Mouse (Mus musculus) CH12.LX (cell line): ENCODE results near the gene U2surp. TPM values are rescaled to one million over a fixed set of nuclear protein-coding genes. Genes with fewer than 3 reads are reported as not detected.

Experiments
- DNase-seq: peaks from one replicate; pipeline ENCODE4 v3.0.0-alpha.2; 2013; ENCODE audit errors: extremely low read depth
- H3K27ac ChIP-seq: 2 replicates; pipeline ENCODE4 v1.5.1; 2012; ENCODE audit warnings: low read depth, mild to moderate bottlenecking, control low read depth, moderate library complexity; ENCODE audit not compliant: insufficient read depth
- H3K27me3 ChIP-seq: replicated peaks from 2 replicates; pipeline ENCODE3; 2012; ENCODE audit warnings: inconsistent platforms
- H3K36me3 ChIP-seq, 2 experiments: replicated peaks in 1 of 2; 2 replicates each; pipeline versions ENCODE3 to v1.6.1; 2012; ENCODE audit warnings: inconsistent platforms in 1 of 2, low read length in 1 of 2, mild to moderate bottlenecking in 1 of 2, mixed read lengths in 1 of 2, moderate library complexity in 1 of 2; ENCODE audit not compliant: control insufficient read depth in 1 of 2, insufficient read depth in 1 of 2
- H3K4me1 ChIP-seq, 2 experiments: 2 replicates each; pipeline ENCODE4 v1.6.1; 2012; ENCODE audit warnings: inconsistent platforms in 1 of 2, moderate library complexity in 1 of 2; ENCODE audit not compliant: insufficient read depth in 2 of 2, control insufficient read depth in 1 of 2
- H3K4me2 ChIP-seq: 2 replicates; pipeline ENCODE4 v1.6.1; 2012; ENCODE audit warnings: low read depth, mild to moderate bottlenecking, control low read depth; ENCODE audit not compliant: poor library complexity, insufficient read depth, severe bottlenecking
- H3K4me3 ChIP-seq, 3 experiments: fragments of 150-350 bp in 1 of 3; sonication (generic) in 1 of 3; replicated peaks in 1 of 3; 2 replicates each; pipeline versions ENCODE3 to v1.5.1; 2011 to 2012; ENCODE audit warnings: low read depth in 2 of 3, low read length in 2 of 3, mild to moderate bottlenecking in 2 of 3, moderate library complexity in 2 of 3, control low read depth in 1 of 3, improper control_type of control experiment in 1 of 3, inconsistent platforms in 1 of 3, mixed read lengths in 1 of 3; ENCODE audit not compliant: poor library complexity in 1 of 3
- H3K79me2 ChIP-seq: replicated peaks from 2 replicates; pipeline ENCODE4 v1.6.1; 2012; ENCODE audit warnings: mild to moderate bottlenecking, moderate library complexity; ENCODE audit not compliant: control insufficient read depth, poor library complexity, insufficient read depth, severe bottlenecking; ENCODE audit errors: extremely low read depth
- H3K9ac ChIP-seq: 2 replicates; pipeline ENCODE4 v1.6.1; 2012; ENCODE audit warnings: low read depth, mild to moderate bottlenecking, control low read depth, moderate library complexity; ENCODE audit not compliant: insufficient read depth
- H3K9me3 ChIP-seq: replicated peaks from 2 replicates; pipeline ENCODE3; 2012; ENCODE audit warnings: low read length, inconsistent platforms, mixed read lengths
- CHD1 ChIP-seq: IDR thresholded peaks from 2 replicates; pipeline ENCODE4 v1.6.1; 2012; ENCODE audit warnings: low read depth, low read length, improper control_type of control experiment, inconsistent platforms
- CHD2 ChIP-seq: IDR thresholded peaks from 2 replicates; pipeline ENCODE4 v1.6.1; 2011; ENCODE audit warnings: low read length, improper control_type of control experiment
- CTCF ChIP-seq, 2 experiments: IDR thresholded peaks in 1 of 2; conservative IDR thresholded peaks in 1 of 2; 2 replicates each; pipeline ENCODE4 v1.5.1; 2011 to 2012; ENCODE audit warnings: low read depth in 2 of 2, low read length in 2 of 2, improper control_type of control experiment in 1 of 2, inconsistent platforms in 1 of 2, mild to moderate bottlenecking in 1 of 2, moderate library complexity in 1 of 2
- ELF1 ChIP-seq: IDR thresholded peaks from 2 replicates; pipeline ENCODE4 v1.6.1; 2014; ENCODE audit warnings: low read depth, mild to moderate bottlenecking, inconsistent platforms, low read length, improper control_type of control experiment
- HCFC1 ChIP-seq: IDR thresholded peaks from 2 replicates; pipeline ENCODE4 v1.6.1; 2012; ENCODE audit warnings: low read depth, mild to moderate bottlenecking, inconsistent platforms, low read length, improper control_type of control experiment
- IRF4 ChIP-seq: IDR thresholded peaks from 2 replicates; pipeline ENCODE4 v1.6.1; 2014; ENCODE audit warnings: low read depth, mild to moderate bottlenecking, inconsistent platforms, low read length, improper control_type of control experiment
- JUND ChIP-seq: conservative IDR thresholded peaks from 2 replicates; pipeline ENCODE4 v1.6.1; 2011; ENCODE audit warnings: low read depth, low read length, improper control_type of control experiment
- MAFK ChIP-seq: IDR thresholded peaks from 2 replicates; pipeline ENCODE4 v1.6.1; 2011; ENCODE audit warnings: low read length, improper control_type of control experiment; ENCODE audit not compliant: insufficient replicate concordance
- MXI1 ChIP-seq: IDR thresholded peaks from 2 replicates; pipeline ENCODE4 v1.6.1; 2011; ENCODE audit warnings: mild to moderate bottlenecking, low read depth, low read length, improper control_type of control experiment
- NELFE ChIP-seq: IDR thresholded peaks from 2 replicates; pipeline ENCODE4 v1.6.1; 2011; ENCODE audit warnings: low read depth, low read length, improper control_type of control experiment
- POLR2A ChIP-seq: IDR thresholded peaks from 2 replicates; pipeline ENCODE4 v1.6.1; 2011; ENCODE audit warnings: low read depth, mild to moderate bottlenecking, improper control_type of control experiment, low read length
- RAD21 ChIP-seq: IDR thresholded peaks from 2 replicates; pipeline ENCODE4 v1.6.1; 2011; ENCODE audit warnings: low read depth, mild to moderate bottlenecking, low read length, improper control_type of control experiment, moderate library complexity
- RCOR1 ChIP-seq: conservative IDR thresholded peaks from 2 replicates; pipeline ENCODE4 v1.6.1; 2012; ENCODE audit warnings: low read depth, mild to moderate bottlenecking, inconsistent platforms, low read length, improper control_type of control experiment
- SIN3A ChIP-seq: IDR thresholded peaks from 2 replicates; pipeline ENCODE4 v1.6.1; 2012; ENCODE audit warnings: low read length, improper control_type of control experiment, inconsistent platforms
- TBP ChIP-seq: conservative IDR thresholded peaks from 2 replicates; pipeline ENCODE4 v1.6.1; 2011; ENCODE audit warnings: low read depth, low read length, improper control_type of control experiment
- TCF12 ChIP-seq: IDR thresholded peaks from 2 replicates; pipeline ENCODE4 v1.6.1; 2014; ENCODE audit warnings: low read depth, mild to moderate bottlenecking, inconsistent platforms, low read length, improper control_type of control experiment
- USF2 ChIP-seq: conservative IDR thresholded peaks from 2 replicates; pipeline ENCODE4 v1.6.1; 2011; ENCODE audit warnings: low read depth, low read length, improper control_type of control experiment
- ZKSCAN1 ChIP-seq: IDR thresholded peaks from 2 replicates; pipeline ENCODE4 v1.6.1; 2012; ENCODE audit warnings: low read depth, inconsistent platforms, low read length, improper control_type of control experiment, borderline replicate concordance
- ZMIZ1 ChIP-seq: IDR thresholded peaks from 2 replicates; pipeline ENCODE4 v1.6.1; 2012; ENCODE audit warnings: low read depth, mild to moderate bottlenecking, inconsistent platforms, low read length, improper control_type of control experiment
- dilution Hi-C: fragments of 300-500 bp; cut with MboI; formaldehyde crosslinking; loops from 2 replicates; pipeline ENCODE4 v1.14.3; 2020; ENCODE audit warnings: low sequenced_read_pairs; ENCODE audit not compliant: extremely low pct_unique_long_range_greater_than_20kb, extremely low pct_ligation_motif_present
- in situ Hi-C: fragments of 300-500 bp; cut with MboI; formaldehyde crosslinking; loops from 3 replicates; pipeline ENCODE4 v1.14.3; 2019; ENCODE audit warnings: low sequenced_read_pairs, low pct_ligation_motif_present, low pct_unique_long_range_greater_than_20kb, mixed read lengths
- polyA plus RNA-seq: library from polyadenylated mRNA; unstranded; fragments of >175 nt; gene quantifications from 2 replicates; pipeline ENCODE4 v1.2.1, GENCODE M21; 2012; ENCODE audit warnings: low read depth; ENCODE audit not compliant: insufficient read length
- total RNA-seq, 2 experiments: library from RNA; depleted of rRNA; stranded (reverse); fragments of 300-350 nt in 1 of 2; fragments of >200 nt in 1 of 2; gene quantifications; 2 replicates each; pipeline ENCODE4 v1.2.3; 2012 to 2014

U2surp gene
- total and polyA plus RNA-seq, 3 experiments, result 46.5 to 103 (median 87.7) TPM

DNA sequence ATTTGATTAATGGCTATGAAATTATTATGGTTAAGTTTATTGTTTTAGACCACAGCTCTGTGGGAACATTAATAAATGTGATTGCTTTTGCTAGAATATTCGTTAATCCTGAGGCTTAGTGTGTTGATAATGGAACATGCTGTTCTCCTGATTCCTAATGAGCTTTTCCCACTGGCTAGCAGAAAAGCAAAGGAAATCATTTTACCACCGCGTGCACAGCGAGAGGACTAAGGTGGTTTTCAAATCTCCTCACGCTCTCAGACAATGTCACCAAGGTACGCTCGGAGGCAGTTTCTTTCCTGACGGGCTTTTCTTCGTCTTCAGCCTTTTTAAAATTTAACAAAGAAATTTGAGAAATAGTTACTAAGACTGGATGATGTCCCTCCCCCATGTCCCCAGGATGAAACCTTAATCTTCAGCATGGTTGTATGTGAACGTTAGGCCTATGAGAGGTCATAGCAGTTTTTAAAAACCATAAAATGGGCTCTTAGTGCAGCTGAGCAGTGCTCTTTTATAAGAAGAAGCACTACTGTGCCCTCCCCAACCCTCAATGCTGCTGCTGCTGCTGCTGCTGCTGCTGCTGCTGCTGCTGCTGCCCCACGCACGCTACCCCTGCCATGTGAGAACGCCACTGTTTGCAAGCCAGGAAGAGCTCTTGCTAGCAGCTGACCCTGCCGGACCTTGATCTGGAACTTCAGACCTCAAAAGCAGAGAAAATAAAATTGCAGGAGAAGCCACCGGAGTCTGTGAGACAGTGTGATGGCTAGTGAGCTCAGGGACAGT lies 30.0 kb upstream of the U2surp start:
- DNase-seq, result no peak
- Histone ChIP-seq H3K4me3 (no peak overlapping the region), H3K27me3 (no peaks in the 10 kb centered on the region), H3K36me3 (no peaks in the 10 kb centered on the region), H3K9me3 (no peaks in the 10 kb centered on the region), H3K4me1 (peaks cover 0 to 3% of the 10 kb centered on the region in 2 experiments; a peak in 1 of 4 replicates), H3K4me2 (no peak overlapping the region), H3K9ac (no peak overlapping the region), H3K79me2 (no peaks in the 10 kb centered on the region), H3K27ac (no peak overlapping the region)
- TF ChIP-seq ZMIZ1, result no peak
- TF ChIP-seq SIN3A, result no peak
- TF ChIP-seq TCF12, result no peak
- TF ChIP-seq RCOR1, result no peak
- no peak for TF ChIP-seq TBP
- no peak for TF ChIP-seq MAFK
- TF ChIP-seq MXI1, result no peak
- TF ChIP-seq ZKSCAN1, result no peak
- TF ChIP-seq RAD21, result no peak
- no peak for TF ChIP-seq JUND
- no peak for TF ChIP-seq HCFC1
- no peak for TF ChIP-seq POLR2A
- TF ChIP-seq ELF1, result no peak
- TF ChIP-seq CHD2, result no peak
- dilution Hi-C loops, result no loop called here
- in situ Hi-C loops, result no loop called here

DNA sequence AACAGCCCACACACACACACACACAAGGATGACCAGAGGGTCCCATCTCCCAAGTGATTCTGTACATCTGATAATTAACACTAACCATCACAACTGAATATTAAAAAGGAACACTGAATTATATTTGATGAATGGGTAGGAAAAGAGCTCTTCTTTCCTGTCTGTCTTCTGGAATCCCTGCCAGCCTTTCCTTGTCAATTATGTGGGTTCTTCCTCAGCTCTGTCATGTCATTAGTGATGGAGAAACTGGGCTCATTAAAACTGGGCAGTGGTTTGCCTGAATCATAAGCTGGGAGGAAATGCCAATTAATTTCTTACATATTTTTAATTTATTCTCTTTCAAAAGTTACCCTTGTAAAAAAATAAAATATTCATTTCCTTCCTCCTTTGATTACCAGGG lies 29.4 kb upstream of the U2surp start:
- Histone ChIP-seq H3K4me2 (no peak overlapping the region), H3K4me3 (no peak overlapping the region), H3K9ac (no peak overlapping the region), H3K9me3 (no peaks in the 10 kb centered on the region), H3K4me1 (no peaks in the 10 kb centered on the region), H3K27ac (no peak overlapping the region), H3K36me3 (no peaks in the 10 kb centered on the region), H3K27me3 (no peaks in the 10 kb centered on the region), H3K79me2 (no peaks in the 10 kb centered on the region)
- DNase-seq, result no peak
- TF ChIP-seq RAD21, result no peak
- TF ChIP-seq NELFE, result no peak
- TF ChIP-seq MXI1, result no peak
- TF ChIP-seq USF2, result no peak
- no peak for TF ChIP-seq CTCF (conservative IDR thresholded peaks at IDR 0.05 in 1 of 2, IDR thresholded peaks at IDR 0.05 in 1 of 2; ENCODE audit: low read depth in 2 of 2, low read length in 2 of 2)
- no peak for TF ChIP-seq IRF4
- TF ChIP-seq TCF12, result no peak
- no peak for TF ChIP-seq RCOR1
- TF ChIP-seq TBP, result no peak
- TF ChIP-seq CHD1, result no peak
- in situ Hi-C loops (no loop called here), dilution Hi-C loops (no loop called here)
